Mouse (Mus musculus) retina, postnatal 7 days (tissue): Measurements from ENCODE around the gene Clstn1.
"Not testable (repeated sequence)": the region's sequence is repeated elsewhere in the genome, so short reads cannot be mapped to it uniquely, and the experiment has no call there.

Source experiments
- DNase-seq: peaks from one replicate; pipeline ENCODE4 v3.0.0-alpha.2; 2012; ENCODE audit warnings: low read depth, low spot score

The Clstn1 gene

GRCm38 (mm10) chr4:149599549-149599948 is 13.3 kb downstream of the Clstn1 start:
- no peak for DNase-seq

- DNase-seq = no peak
Measured at GRCm38 (mm10) chr4:149600130-149600529, 13.9 kb downstream of the Clstn1 start.

GRCm38 (mm10) chr4:149601484-149601883 is 15.2 kb downstream of the Clstn1 start:
- DNase-seq = no peak

GRCm38 (mm10) chr4:149602236-149602635 is 16.0 kb downstream of the Clstn1 start:
- no peak for DNase-seq

- no peak for DNase-seq
Measured at GRCm38 (mm10) chr4:149603860-149604259, 17.6 kb downstream of the Clstn1 start.

DNA sequence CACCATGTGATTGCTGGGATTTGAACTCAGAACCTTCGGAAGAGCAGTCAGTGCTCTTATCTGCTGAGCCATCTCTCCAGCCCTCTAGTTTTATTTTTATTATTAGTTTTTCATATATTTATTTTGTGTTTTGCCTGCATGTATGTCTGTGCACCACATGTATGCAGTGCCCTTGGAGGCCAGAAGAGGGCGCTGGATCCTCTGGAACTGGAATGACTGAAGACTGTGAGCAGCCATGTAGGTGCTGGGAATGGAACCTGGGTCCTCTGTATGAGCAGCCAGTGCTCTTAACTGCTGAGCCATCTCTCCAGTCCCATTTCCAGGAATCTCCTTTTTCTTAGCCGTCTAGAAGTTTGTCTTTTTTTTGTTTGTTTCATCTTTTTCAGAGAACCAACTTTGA is 18.2 kb downstream of the Clstn1 start:
- no peak for DNase-seq

DNA sequence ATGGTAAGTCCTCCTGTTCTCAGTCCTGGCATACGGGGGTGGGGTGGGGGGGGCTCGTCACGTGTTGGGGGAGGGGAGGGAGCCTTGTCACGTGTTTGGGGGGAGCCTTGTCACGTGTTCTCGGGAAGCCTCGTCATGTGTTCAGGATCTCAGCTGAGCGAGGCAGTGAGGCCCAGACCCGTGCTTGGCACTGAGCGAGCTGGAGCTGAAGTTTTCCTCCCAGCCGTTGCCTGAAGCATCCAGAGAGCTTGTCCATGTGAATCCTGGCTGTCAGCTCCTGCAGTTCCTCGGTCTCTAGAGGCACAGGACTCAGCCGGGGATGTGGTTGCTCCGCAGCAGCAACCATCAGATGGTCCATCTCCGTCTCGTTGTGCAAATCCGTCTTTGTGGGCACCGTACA is 19.8 kb downstream of the Clstn1 start:
- no peak for DNase-seq

- DNase-seq = no peak
Measured at GRCm38 (mm10) chr4:149606766-149607358, 20.6 kb downstream of the Clstn1 start.

GRCm38 (mm10) chr4:149607591-149608308 is 21.5 kb downstream of the Clstn1 start:
- DNase-seq = no peak

DNA sequence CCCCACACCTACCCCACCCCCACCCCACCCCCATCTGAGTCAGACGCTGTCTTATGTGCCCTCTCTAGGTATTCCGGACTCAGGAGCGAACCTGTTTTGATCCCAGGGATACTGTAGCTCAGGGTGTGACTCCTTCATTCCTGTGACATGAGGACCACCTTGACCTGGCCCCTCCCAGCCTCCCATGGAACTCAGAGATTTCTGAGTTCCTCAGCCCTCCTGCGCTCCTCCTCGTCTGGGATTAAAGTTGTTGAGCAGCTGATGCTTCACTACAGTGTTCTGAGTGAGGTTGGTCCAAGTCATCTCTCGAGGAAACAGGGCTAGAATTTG is 22.0 kb downstream of the Clstn1 start:
- DNase-seq = no peak

DNA sequence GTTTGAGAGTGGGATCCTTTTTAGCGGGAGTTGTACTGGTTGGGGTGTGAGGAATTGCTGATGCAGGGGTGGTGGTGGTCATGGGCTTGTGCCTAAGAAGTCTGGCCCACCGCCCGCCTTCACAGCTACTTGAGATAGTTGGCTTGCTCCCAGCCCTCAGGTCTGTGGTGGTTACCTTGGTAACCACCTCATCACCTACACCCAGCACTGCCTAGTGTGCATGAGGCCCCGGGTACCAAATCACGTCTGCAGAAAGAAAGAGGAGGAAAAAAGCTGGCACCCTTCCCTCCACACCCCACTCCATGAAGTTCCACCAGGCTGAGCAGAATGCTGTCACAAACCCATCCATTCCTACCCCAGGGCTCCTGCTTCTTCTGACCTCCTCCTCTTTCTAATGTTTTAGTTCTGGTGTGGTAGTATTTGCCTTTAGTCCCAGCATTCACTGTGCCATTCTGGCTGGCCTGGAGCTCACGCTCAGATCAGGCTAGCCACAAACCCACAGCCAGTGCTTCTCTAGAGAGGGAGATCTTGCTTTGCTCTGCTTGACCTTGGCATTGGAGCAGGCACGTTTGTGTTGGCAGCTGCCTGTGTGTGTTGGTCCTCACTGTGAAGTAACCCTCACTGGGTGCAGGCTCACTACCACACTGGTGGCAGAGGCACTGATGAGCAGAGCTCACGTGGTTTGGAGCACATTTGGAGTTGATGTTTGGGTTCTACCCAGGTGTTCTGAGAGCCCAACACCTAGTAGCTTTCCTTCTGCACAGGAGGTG is 23.2 kb downstream of the Clstn1 start:
- DNase-seq = no peak

- no peak for DNase-seq
Measured at GRCm38 (mm10) chr4:149611376-149612044, 25.2 kb downstream of the Clstn1 start.

GRCm38 (mm10) chr4:149613497-149613896 is 27.2 kb downstream of the Clstn1 start:
- not testable (repeated sequence) for DNase-seq

DNA sequence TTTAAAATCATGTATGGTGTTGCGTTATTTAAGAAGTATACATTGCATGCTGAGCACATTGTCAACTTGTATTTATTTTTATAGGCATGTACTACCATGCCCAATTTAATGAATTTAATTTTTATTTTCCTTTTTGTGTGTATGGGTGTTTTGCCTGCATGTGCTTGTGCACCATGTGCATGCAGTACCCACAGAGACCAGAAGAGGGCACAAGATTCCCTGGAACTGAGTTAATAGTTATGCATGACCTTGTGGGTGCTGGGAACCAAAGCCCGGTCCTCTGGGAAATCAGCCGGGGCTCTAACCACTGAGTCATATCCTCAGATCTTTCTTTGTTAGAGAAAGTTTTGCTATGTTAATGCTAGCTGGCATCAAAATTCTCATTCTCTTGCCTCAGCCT is 28.6 kb downstream of the Clstn1 start:
- no peak for DNase-seq

GRCm38 (mm10) chr4:149616999-149617398 is 30.7 kb downstream of the Clstn1 start:
- DNase-seq = not testable (repeated sequence)

DNA sequence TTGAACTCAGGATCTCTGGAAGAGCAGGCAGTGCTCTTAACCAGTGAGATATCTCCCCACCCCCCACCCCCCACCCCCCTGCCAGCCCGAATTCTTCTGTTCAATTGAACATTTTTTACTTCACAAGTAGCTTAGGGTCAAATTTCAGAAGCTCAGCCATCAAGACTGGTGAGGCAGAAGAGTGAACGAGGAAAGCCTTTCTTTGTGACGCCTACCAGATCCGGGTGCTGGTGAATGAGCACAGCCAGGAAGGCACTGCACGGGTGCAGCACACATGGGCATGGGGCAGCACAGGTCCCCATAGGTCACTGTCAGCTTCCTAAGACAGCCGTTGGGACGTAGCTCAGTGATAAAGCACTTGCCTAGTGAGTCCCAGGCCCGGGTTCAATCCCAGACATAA is 33.7 kb downstream of the Clstn1 start:
- no peak for DNase-seq

- no peak for DNase-seq
Measured at GRCm38 (mm10) chr4:149621286-149621685, 35.0 kb downstream of the Clstn1 start.

DNA sequence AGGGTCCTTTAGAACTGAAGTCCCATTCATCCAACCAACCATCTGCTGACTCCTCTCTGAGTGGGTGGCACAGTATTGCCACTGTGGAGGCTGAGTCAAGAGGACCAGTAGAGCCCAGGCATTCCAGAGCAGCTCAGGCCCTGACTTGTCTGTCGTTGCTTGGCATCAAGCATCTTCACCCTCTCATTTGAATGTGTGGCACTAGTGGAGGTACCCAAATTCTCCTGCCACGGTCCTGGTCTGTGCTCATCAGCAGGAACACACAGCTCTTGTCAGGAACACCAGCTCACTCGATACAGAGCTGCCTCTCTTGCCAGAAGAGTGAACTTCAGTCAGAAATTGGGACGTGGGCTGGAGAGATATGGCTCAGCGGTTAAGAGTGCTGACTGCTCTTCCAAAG is 37.4 kb downstream of the Clstn1 start:
- no peak for DNase-seq

DNA sequence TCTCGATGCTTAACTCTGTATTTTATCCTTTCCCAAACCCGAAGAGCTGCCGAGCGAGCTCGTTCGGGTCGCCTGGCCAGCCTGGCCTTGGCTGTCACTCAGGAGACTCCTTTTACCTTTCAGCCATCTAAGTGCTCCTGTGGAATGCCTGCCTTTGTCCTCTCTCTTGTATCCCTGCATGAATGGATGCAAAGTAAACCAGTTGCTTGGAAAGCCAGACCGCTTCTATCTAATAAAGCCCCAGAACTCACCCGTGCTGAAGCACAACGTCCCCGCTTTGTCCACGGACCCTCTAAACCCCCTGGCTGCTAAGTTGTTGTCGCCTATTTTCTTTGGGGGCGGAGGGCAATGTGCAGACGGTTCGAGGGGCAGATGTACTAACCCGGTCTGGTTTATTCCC is 40.5 kb downstream of the Clstn1 start:
- DNase-seq = no peak

- DNase-seq = no peak
Measured at GRCm38 (mm10) chr4:149628372-149628771, 42.1 kb downstream of the Clstn1 start.

DNA sequence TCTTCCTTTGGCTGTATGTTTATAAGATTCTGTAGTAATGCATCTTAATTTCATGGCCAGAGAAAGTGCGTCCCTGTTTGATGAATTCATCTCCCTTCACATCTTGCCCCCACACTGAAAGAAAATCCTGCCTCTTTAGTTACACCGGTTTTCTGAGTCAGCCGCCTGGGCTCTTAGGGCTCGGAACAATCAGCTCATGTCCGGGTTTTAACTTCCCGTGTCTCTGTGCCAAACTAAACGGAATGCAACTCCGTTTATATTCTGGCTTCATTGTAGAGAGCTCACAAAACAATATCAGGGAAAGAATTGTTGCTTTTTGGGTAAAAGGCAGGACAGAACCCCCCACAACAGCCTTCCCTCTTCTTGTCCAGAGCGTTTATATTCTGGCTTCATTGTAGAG is 42.5 kb downstream of the Clstn1 start:
- DNase-seq = no peak

DNA sequence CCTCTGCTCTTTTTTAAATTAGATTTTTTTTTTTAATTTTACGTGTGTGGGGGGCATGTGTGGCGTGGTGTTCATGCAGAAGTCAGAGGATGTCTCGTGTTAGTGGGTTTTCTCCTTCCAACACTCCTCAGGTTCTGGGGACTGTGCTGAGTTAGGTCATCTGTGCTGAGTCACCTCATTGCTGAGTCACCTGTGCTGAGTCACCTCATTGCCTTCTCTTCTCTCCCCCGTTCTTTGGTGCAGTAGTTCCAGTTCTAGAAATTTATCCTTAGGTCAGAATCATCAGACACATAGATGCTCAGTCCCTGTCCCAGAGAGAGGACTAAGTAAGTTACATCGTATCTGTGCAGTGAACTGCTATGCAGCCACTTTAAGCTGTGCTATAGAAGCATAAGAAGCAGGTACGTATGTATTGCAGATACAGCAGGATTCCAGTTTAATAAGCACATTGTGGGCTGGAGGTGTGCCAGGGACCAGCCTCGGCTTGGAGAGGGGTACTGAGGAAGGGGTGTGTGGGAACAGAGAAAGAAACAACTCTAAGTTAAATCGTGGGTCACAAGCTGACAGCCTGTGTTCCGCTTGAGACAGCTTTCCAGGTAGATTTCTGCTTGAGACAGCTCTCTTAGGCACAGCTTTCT is 46.5 kb downstream of the Clstn1 start:
- no peak for DNase-seq
